Mouse (Mus musculus) stomach, postnatal 0 days (tissue): ENCODE measurements at regions not wholly inside any gene's neighbourhood (a gene's known extent, or its start where the extent isn't known, plus 50 kb on each side); places are given as distances from the start of the nearest gene placed in this dataset.
A peak's percentile ranks its signal among the peaks of the same experiment; 100 is the strongest.

ENCODE experiments used
- ATAC-seq: fragments of 200-750 bp; cut with Nextera tagmentation; 2 replicates; pipeline ENCODE4 v1.8.0; 2017; ENCODE audit not compliant: low FRiP score, low TSS enrichment
- DNase-seq: peaks from one replicate; pipeline ENCODE4 v3.0.0-alpha.2; 2016; ENCODE audit warnings: low spot score
- H3K27ac ChIP-seq: fragments of 300-500 bp; sonication (generic); replicated peaks from 2 replicates; pipeline ENCODE4 v1.5.1; 2014; ENCODE audit warnings: mild to moderate bottlenecking, control low read depth
- H3K27me3 ChIP-seq: fragments of 300-500 bp; sonication (generic); 2 replicates; pipeline ENCODE4 v1.6.1; 2014; ENCODE audit warnings: low read length; ENCODE audit not compliant: control insufficient read depth, insufficient read depth
- H3K36me3 ChIP-seq: fragments of 300-500 bp; sonication (generic); 2 replicates; pipeline ENCODE4 v1.6.1; 2014; ENCODE audit warnings: low read length, mixed read lengths; ENCODE audit not compliant: control insufficient read depth, insufficient read depth
- H3K4me1 ChIP-seq: fragments of 300-500 bp; sonication (generic); replicated peaks from 2 replicates; pipeline ENCODE4 v1.6.1; 2014; ENCODE audit warnings: antibody characterized with exemption; ENCODE audit not compliant: control insufficient read depth, insufficient read depth
- H3K4me2 ChIP-seq: fragments of 300-500 bp; sonication (generic); replicated peaks from 2 replicates; pipeline ENCODE4 v1.6.1; 2014; ENCODE audit warnings: low read depth, mild to moderate bottlenecking, control low read depth, moderate library complexity
- H3K4me3 ChIP-seq: fragments of 300-500 bp; sonication (generic); 2 replicates; pipeline ENCODE4 v1.5.1; 2014; ENCODE audit warnings: low read depth, low read length, control low read depth
- H3K9ac ChIP-seq: fragments of 300-500 bp; sonication (generic); 2 replicates; pipeline ENCODE4 v1.6.1; 2014; ENCODE audit warnings: mild to moderate bottlenecking, low read length, control low read depth, mixed read lengths
- H3K9me3 ChIP-seq: fragments of 300-500 bp; sonication (generic); 2 replicates; pipeline ENCODE4 v1.6.1; 2016; ENCODE audit warnings: low read length; ENCODE audit not compliant: control insufficient read depth
- CTCF ChIP-seq: IDR thresholded peaks from 2 replicates; pipeline ENCODE4 v1.5.1; 2016; ENCODE audit warnings: antibody characterized with exemption, low read depth, mild to moderate bottlenecking, moderate library complexity
- EP300 ChIP-seq: optimal IDR thresholded peaks from 2 replicates; pipeline ENCODE3; 2016; ENCODE audit warnings: antibody characterized with exemption
- WGBS: fragments of 180-500 bp; shearing (Covaris S2); extraction: QIAGEN DNeasy Blood & Tissue Kit; methylation state at CpG from one replicate; pipeline ENCODE4 v1.1.7; 2014; 5-methylcytosine and 5-hydroxymethylcytosine counted together

DNA sequence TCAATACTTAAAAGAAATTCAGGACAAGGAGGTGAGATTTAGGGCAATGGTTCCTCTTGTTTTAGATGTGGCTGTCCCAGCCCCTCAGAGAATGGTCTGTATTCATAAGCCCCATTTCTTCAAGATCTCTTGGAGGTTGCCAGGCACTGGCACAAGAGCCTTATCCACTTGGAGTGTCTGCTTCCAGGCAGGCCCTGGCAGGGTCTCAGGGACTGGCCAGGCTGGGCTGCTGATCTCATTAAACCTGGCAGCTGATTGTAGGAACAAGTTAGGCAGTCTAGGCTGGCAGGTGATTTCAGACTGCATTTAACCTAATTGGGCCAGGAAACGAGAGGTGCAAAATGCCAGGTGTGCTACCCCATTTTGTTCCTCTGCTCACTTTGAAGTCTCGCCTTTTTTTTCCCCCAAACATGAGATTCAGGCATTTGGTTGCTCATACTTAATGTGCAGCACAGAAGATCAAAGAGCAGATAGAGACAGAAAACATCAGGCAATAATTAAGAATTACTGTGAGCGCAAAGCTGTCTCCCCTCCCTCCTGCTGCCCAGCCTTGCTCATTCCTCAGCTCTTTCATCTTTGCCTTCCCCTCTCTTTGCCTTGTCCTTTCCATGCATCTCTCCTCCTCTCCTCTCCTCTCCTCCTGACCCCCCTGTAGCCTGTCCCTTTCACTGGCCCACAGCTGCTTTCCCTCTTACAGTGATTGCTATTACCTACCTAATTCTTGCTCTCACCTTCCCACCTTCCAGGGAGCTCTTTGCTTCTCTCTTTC, 449.3 kb downstream of the Gm9195 start:
- no peaks in the 10 kb centered on the region for H3K4me1 ChIP-seq
- DNase-seq, result no peak
- H3K9ac ChIP-seq, result no peak overlapping the region
- H3K36me3 ChIP-seq, result no peaks in the 10 kb centered on the region
- 68% methylated on average over 3 of the region's 3 CpGs for WGBS
- no peak overlapping the region for H3K4me2 ChIP-seq
- TF ChIP-seq CTCF (no peak), EP300 (no peak)
- no peak overlapping the region for H3K4me3 ChIP-seq
- H3K27ac ChIP-seq, result no peak overlapping the region
- ATAC-seq, result no peak
- H3K9me3 ChIP-seq, result no peaks in the 10 kb centered on the region
- H3K27me3 ChIP-seq, result no peaks in the 10 kb centered on the region

DNA sequence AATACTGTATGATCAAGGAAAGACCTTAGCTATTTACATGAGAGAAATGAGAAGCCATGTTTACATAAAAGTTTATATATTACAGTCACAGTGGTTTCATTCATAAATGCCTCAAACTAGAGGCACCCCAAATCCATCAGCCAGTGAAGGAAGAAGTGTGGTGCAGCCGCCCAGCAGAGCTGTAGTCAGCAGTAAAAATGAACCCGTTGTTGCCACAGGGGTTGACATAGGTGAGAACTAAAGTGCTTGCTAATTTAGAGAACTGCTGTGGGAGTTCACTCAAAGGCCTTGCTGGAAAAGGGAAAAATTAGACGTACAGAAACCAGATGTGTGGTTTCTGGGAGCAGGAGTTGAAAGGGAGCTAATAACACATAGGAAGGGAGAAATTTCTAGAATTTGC, 461.2 kb downstream of the Gm9195 start:
- Histone ChIP-seq H3K4me3 (no peak overlapping the region), H3K27me3 (no peaks in the 10 kb centered on the region), H3K36me3 (no peaks in the 10 kb centered on the region), H3K4me2 (no peak overlapping the region), H3K4me1 (no peaks in the 10 kb centered on the region), H3K9ac (no peak overlapping the region), H3K27ac (no peak overlapping the region), H3K9me3 (no peaks in the 10 kb centered on the region)
- TF ChIP-seq CTCF (no peak), EP300 (no peak)
- ATAC-seq (no peak), DNase-seq (no peak)
- 49% methylated on average over 3 of the region's 3 CpGs for WGBS

DNA sequence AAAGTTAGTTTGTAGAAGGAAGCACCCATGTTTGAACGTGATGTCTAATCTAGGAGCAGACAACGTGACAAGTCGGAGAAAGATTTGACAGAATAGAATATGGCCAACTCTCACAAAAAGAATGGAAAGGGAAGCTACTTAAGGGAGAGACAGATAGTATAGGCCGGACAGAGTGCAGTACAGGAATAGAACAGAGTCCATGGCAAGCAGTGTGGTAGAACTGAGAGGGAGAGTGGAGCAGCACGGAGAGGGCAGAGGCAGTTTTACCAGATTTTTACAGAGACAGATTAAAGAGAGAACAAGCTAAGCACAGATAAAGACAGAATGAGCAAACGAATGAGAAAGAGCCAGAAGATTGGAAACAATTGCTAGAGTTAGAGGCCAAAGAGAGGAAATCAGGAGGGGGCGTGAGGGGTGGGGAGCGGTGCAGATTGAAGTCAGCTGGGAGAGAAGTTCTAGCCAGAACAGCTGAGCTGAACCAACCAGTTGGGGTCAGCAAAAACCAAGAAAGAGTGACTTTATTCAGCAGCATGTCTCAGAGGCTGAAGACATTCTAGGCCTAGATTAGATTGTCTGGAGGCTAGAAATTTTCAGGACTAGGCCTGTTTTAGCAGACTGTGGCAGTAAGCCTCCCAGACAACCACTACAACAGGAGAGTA, 464.1 kb downstream of the Gm9195 start:
- WGBS, result 39% methylated on average over 8 of the region's 8 CpGs
- Histone ChIP-seq H3K9me3 (no peaks in the 10 kb centered on the region), H3K27ac (no peak overlapping the region), H3K27me3 (no peaks in the 10 kb centered on the region), H3K9ac (no peak overlapping the region), H3K4me2 (no peak overlapping the region), H3K4me3 (no peak overlapping the region), H3K36me3 (no peaks in the 10 kb centered on the region), H3K4me1 (no peaks in the 10 kb centered on the region)
- DNase-seq (no peak), ATAC-seq (no peak)
- TF ChIP-seq CTCF, result peak; percentile 50
- no peak for TF ChIP-seq EP300

DNA sequence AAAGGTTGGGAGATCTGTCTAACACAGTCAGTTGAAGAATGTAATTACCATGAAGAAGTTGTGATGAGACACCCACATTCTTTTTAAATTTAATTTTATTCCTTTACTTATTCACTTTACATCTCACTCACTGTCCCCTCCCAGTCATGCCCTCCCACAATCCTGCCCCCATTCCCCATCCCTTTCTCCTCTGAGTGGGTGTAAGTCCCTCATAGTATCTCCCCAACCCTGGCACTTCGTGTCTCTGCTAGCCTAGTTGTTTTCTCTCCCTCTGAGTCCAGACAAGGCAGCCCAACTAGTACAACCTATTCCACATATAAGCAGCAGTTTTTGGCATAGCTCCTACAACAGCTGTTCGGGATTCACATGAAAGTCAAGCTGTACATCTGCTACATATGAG, 487.3 kb downstream of the Gm9195 start:
- TF ChIP-seq CTCF (no peak), EP300 (no peak)
- H3K9ac ChIP-seq, result no peak overlapping the region
- H3K27me3 ChIP-seq, result no peaks in the 10 kb centered on the region
- no peak overlapping the region for H3K4me2 ChIP-seq
- H3K4me1 ChIP-seq, result no peaks in the 10 kb centered on the region
- H3K9me3 ChIP-seq, result no peaks in the 10 kb centered on the region
- H3K36me3 ChIP-seq, result no peaks in the 10 kb centered on the region
- DNase-seq (no peak), ATAC-seq (no peak)
- WGBS, result 55% methylated on average over 2 of the region's 2 CpGs
- no peak overlapping the region for H3K27ac ChIP-seq
- no peak overlapping the region for H3K4me3 ChIP-seq

DNA sequence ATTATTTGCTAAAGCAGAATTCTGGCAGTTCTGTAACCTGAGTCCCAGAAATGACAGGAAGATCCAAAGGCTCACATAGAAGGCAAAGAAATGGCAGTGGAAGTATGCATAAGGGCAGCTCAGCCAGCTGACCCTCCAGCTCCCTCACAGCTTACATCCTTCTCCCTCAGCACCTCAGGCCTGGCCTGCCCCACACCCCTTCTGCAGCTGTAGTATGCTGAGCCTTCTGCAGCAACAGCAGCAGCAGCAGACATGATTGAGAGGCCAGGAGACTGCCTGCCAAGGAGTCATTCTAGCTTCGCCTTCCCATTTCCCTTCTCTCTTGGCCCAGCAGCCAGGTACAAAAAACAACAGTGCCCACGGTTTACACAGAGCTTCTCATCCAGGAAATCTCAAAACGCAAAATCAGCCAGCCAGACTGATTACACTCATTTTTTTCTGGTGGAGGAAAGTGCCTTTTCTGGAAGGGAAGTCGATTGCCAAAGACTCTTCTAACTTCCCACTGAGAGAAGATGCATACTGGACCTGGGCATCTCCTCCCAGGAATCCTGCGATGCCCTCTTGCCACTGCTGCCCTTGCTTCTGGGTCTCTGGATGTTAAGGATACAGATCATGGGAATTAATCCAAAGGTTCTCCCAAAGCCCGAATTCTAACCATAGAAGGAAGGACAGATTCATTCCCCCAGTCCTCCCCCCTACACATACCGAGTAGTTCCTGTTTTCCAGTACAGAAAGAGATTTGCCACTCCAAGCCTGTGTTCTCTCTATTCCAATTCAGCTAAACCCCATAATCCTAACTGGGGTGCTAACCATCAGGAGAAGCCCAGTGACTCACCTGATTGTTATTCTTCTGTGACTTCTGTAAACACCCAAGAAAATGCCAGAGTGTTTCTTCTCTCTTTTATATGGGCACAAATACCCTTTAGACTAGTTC, 489.2 kb downstream of the Gm9195 start:
- Histone ChIP-seq H3K4me1 (no peaks in the 10 kb centered on the region), H3K27ac (peak overlapping the region; percentile 8), H3K4me3 (no peak overlapping the region), H3K9ac (no peak overlapping the region), H3K4me2 (no peak overlapping the region), H3K36me3 (no peaks in the 10 kb centered on the region), H3K9me3 (no peaks in the 10 kb centered on the region), H3K27me3 (no peaks in the 10 kb centered on the region)
- TF ChIP-seq EP300, result no peak
- no peak for TF ChIP-seq CTCF
- DNase-seq, result peak; percentile 15
- 34% methylated on average over 7 of the region's 7 CpGs for WGBS
- ATAC-seq, result peak; percentile 56; the same call in 1 of the 2 replicates
